Mouse (Mus musculus): Measurements from ENCODE around the gene Slc5a5.
A peak's percentile ranks its signal among the peaks of the same experiment; 100 is the strongest.

DNA sequence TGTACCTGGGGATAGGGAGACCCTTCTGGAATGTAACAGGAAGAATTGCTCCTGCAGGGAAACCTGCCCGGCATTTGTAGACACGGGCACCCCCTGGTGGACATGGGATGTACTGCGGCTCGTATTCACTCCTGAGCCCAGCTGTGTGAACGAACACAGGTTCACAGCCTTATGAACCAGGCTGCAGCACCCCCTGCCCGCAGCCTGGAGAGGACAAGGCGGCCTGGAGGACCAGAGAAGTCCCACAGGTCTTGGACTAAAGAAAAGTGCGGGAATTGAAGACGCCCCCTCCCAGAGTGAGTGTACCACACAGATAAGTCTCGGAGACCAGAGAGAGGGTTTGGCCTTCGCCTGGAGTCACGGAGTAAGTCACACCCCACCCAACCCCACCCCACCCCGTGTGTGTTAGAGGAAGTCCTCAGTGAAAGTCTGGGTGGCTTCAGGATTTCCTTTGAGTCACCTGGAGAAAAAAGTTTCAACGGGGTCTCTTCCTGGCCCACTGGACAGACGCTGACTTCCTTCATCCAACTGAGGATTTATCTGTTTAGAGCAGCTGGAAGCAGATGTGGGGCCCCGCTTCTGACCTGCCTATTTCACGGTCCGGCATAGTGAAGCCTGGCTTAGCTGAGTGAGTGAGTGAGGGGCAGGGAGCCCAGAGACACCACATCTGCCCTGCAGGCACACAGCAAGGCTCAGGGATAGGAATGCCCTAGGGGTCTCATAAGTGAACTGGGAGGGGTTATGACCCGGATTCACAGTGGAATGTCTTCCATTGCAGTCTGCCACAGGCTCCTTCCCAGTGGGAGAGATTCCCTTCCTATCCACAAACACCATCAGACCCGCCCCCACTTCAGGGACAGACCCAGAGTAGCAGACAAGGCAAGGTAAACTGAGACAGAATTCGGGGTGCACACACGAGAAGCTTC, 51.1 kb downstream of the Slc5a5 start:
- TF ChIP-seq CTCF (IDR thresholded peaks at IDR 0.05; ENCODE audit: control insufficient read depth, insufficient read depth, insufficient read length) (peak; percentile 67), USF1 (IDR thresholded peaks at IDR 0.05; ENCODE audit: low read depth) (no peak), MAX (IDR thresholded peaks at IDR 0.05) (no peak), CEBPB (IDR thresholded peaks at IDR 0.05; ENCODE audit: low read depth) (no peak)
